Mouse (Mus musculus): ENCODE measurements around the gene Rabgap1l. TPM values are rescaled to one million over a fixed set of nuclear protein-coding genes. Genes with fewer than 3 reads are reported as not detected.

Rabgap1l gene
- total and polyA plus RNA-seq, 3 experiments: 19.0 to 68.4 (median 67.6) TPM

GRCm38 (mm10) chr1:160787164-160787563 lies 5.8 kb downstream of the Rabgap1l start:
- no peak for TF ChIP-seq CTCF (IDR thresholded peaks at IDR 0.05)
- TF ChIP-seq POLR2A (IDR thresholded peaks at IDR 0.05; ENCODE audit: insufficient read depth, low read depth, low read length): no peak
- no peak for TF ChIP-seq EP300 (IDR thresholded peaks at IDR 0.05; ENCODE audit: insufficient read depth, low read depth, low read length)
- peaks cover 7% of the 10 kb centered on the region; the same call in 1 of the 2 replicates for H3K36me3 ChIP-seq (ENCODE audit: control insufficient read depth, insufficient read depth, low read length)
- no peak for DNase-seq
- intact Hi-C loops (cut with DNase I): no loop called here
- no peak overlapping the region for H3K9ac ChIP-seq (ENCODE audit: low read depth, low read length)
- H3K4me1 ChIP-seq (ENCODE audit: control insufficient read depth, insufficient read depth, low read length): peaks cover 3% of the 10 kb centered on the region; the same call in 1 of the 2 replicates
- H3K79me2 ChIP-seq (replicated peaks; ENCODE audit: control insufficient read depth, insufficient read depth, low read length): peaks cover 3% of the 10 kb centered on the region
- H3K27me3 ChIP-seq (ENCODE audit: control insufficient read depth, insufficient read depth, low read length): no peaks in the 10 kb centered on the region
- whole genome bisulfite sequencing: 67% methylated on average over 3 of the region's 3 CpGs
- no peak overlapping the region for H3K27ac ChIP-seq
- H3K4me3 ChIP-seq: no peak overlapping the region

- no peak overlapping the region for H3K27ac ChIP-seq
Observed at GRCm38 (mm10) chr1:160786571-160786970, 6.4 kb downstream of the Rabgap1l start.

DNA sequence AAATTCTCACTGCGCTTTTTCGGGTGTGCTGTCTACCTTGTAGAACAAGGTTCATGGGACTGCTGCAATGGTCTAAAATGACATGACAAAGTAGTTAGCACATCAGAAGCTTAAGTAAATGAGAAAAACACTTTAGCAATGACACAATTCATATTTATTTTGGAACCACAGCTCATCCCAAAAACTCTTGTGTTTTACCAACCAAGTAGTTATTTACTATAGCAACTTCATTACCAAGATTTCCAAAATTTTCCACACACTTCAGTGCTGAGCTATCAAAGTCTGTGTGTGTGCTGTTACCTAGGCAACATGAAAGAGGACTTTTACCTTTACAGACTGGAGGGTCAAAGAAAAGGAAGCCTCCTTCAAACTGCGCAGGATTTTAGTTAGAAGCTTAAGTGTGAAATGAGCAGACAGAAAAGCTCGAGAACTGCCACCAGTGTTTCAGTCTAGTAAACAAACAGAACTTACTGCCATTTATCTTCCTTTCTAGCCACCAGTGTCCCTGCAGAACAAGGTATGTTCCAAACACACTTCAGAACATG lies 7.3 kb downstream of the Rabgap1l start:
- 76% methylated on average over 4 of the region's 4 CpGs for WGBS
- no peak for DNase-seq
- H3K4me1 ChIP-seq (ENCODE audit: control insufficient read depth, insufficient read depth, low read length): peaks cover 2% of the 10 kb centered on the region
- no peak overlapping the region for H3K9ac ChIP-seq (ENCODE audit: low read depth, low read length)
- peaks cover 3% of the 10 kb centered on the region for H3K79me2 ChIP-seq (replicated peaks; ENCODE audit: control insufficient read depth, insufficient read depth, low read length)
- no peaks in the 10 kb centered on the region for H3K27me3 ChIP-seq (ENCODE audit: control insufficient read depth, insufficient read depth, low read length)
- no peak overlapping the region for H3K4me3 ChIP-seq
- intact Hi-C loops (cut with DNase I): no loop called here
- peaks cover 7% of the 10 kb centered on the region; the same call in 1 of the 2 replicates for H3K36me3 ChIP-seq (ENCODE audit: control insufficient read depth, insufficient read depth, low read length)
- TF ChIP-seq EP300 (IDR thresholded peaks at IDR 0.05; ENCODE audit: insufficient read depth, low read depth, low read length) (no peak), POLR2A (IDR thresholded peaks at IDR 0.05; ENCODE audit: insufficient read depth, low read depth, low read length) (no peak)
- no peak overlapping the region for H3K27ac ChIP-seq

More at GRCm38 (mm10) chr1:160786571-160786970, 6.4 kb downstream of the Rabgap1l start:
- no peaks in the 10 kb centered on the region for H3K27me3 ChIP-seq (ENCODE audit: control insufficient read depth, insufficient read depth, low read length)
- intact Hi-C loops (cut with DNase I): no loop called here
- H3K9ac ChIP-seq (ENCODE audit: low read depth, low read length): no peak overlapping the region
- H3K36me3 ChIP-seq (ENCODE audit: control insufficient read depth, insufficient read depth, low read length): peaks cover 7% of the 10 kb centered on the region; the same call in 1 of the 2 replicates
- WGBS: 81% methylated on average over 3 of the region's 3 CpGs
- peaks cover 3% of the 10 kb centered on the region; the same call in 1 of the 2 replicates for H3K4me1 ChIP-seq (ENCODE audit: control insufficient read depth, insufficient read depth, low read length)
- TF ChIP-seq POLR2A (IDR thresholded peaks at IDR 0.05; ENCODE audit: insufficient read depth, low read depth, low read length) (no peak), EP300 (IDR thresholded peaks at IDR 0.05; ENCODE audit: insufficient read depth, low read depth, low read length) (no peak), CTCF (IDR thresholded peaks at IDR 0.05) (no peak)
- DNase-seq: no peak
- H3K4me3 ChIP-seq: no peak overlapping the region
- H3K79me2 ChIP-seq (replicated peaks; ENCODE audit: control insufficient read depth, insufficient read depth, low read length): peaks cover 3% of the 10 kb centered on the region

- TF ChIP-seq CTCF (IDR thresholded peaks at IDR 0.05) (no peak), POLR2A (IDR thresholded peaks at IDR 0.05; ENCODE audit: insufficient read depth, low read depth, low read length) (no peak), EP300 (IDR thresholded peaks at IDR 0.05; ENCODE audit: insufficient read depth, low read depth, low read length) (no peak)
- Histone ChIP-seq H3K36me3 (ENCODE audit: control insufficient read depth, insufficient read depth, low read length) (peaks cover 7% of the 10 kb centered on the region; the same call in 1 of the 2 replicates), H3K9ac (ENCODE audit: low read depth, low read length) (no peak overlapping the region), H3K4me1 (ENCODE audit: control insufficient read depth, insufficient read depth, low read length) (peaks cover 3% of the 10 kb centered on the region), H3K4me3 (no peak overlapping the region), H3K79me2 (replicated peaks; ENCODE audit: control insufficient read depth, insufficient read depth, low read length) (peaks cover 4% of the 10 kb centered on the region), H3K27me3 (ENCODE audit: control insufficient read depth, insufficient read depth, low read length) (no peaks in the 10 kb centered on the region), H3K27ac (no peak overlapping the region)
- no peak for DNase-seq
- intact Hi-C loops (cut with DNase I): no loop called here
- WGBS: 84% methylated on average over 1 of the region's 1 CpGs
Observed at GRCm38 (mm10) chr1:160784122-160784521, 8.9 kb downstream of the Rabgap1l start.

DNA sequence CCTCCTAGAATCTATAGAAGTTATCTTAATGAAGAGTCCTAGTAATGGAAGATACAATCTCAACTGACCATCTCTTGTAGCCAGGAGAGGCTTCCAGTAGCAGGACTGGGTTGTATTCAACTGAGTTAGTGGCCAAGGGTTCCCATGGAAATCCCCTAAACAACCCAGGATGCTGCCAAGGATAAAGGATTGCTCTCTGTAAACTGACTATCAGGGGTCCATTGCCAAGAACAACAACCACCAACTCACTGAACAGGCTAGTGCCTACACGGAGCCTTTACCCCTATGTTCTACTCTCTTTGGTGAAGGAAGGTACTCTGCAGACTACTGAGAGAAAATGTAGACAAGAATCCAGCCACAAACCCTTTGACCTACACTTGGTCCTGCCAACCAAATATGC lies 18.8 kb downstream of the Rabgap1l start:
- no peak overlapping the region for H3K27ac ChIP-seq
- H3K36me3 ChIP-seq (ENCODE audit: control insufficient read depth, insufficient read depth, low read length): no peaks in the 10 kb centered on the region
- intact Hi-C loops (cut with DNase I): no loop called here
- no peak overlapping the region for H3K9ac ChIP-seq (ENCODE audit: low read depth, low read length)
- no peaks in the 10 kb centered on the region for H3K27me3 ChIP-seq (ENCODE audit: control insufficient read depth, insufficient read depth, low read length)
- peaks cover 1% of the 10 kb centered on the region; the same call in 1 of the 2 replicates for H3K79me2 ChIP-seq (replicated peaks; ENCODE audit: control insufficient read depth, insufficient read depth, low read length)
- DNase-seq: no peak
- H3K4me1 ChIP-seq (ENCODE audit: control insufficient read depth, insufficient read depth, low read length): no peaks in the 10 kb centered on the region; the same call in 1 of the 2 replicates
- TF ChIP-seq EP300 (IDR thresholded peaks at IDR 0.05; ENCODE audit: insufficient read depth, low read depth, low read length) (no peak), POLR2A (IDR thresholded peaks at IDR 0.05; ENCODE audit: insufficient read depth, low read depth, low read length) (no peak), CTCF (IDR thresholded peaks at IDR 0.05) (no peak)
- no peak overlapping the region for H3K4me3 ChIP-seq
- WGBS: 43% methylated on average over 1 of the region's 1 CpGs

DNA sequence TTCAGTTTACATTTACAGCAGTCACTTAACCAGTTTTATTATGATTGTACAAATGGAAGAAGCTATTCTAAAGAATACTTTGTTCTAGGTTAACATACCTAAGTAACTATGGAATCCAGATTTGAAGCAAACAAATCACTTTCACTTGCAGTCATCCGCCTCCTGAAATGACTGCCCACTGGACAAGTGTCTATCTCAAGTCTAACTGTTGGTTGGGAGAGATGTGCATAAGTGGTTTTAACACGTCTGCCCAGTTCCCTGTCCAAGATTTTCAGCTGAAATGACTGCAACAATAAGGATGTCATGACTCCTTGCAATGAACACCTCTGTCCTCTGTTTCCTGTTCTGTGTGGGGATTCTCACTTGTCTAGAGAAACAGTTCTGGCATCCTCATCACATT lies 27.4 kb downstream of the Rabgap1l start:
- 64% methylated on average over 2 of the region's 2 CpGs for WGBS
- H3K27me3 ChIP-seq (ENCODE audit: control insufficient read depth, insufficient read depth, low read length): no peaks in the 10 kb centered on the region
- H3K4me1 ChIP-seq (ENCODE audit: control insufficient read depth, insufficient read depth, low read length): no peaks in the 10 kb centered on the region
- no peak for DNase-seq
- no peak overlapping the region for H3K27ac ChIP-seq
- no peak overlapping the region for H3K9ac ChIP-seq (ENCODE audit: low read depth, low read length)
- H3K4me3 ChIP-seq: no peak overlapping the region
- TF ChIP-seq POLR2A (IDR thresholded peaks at IDR 0.05; ENCODE audit: insufficient read depth, low read depth, low read length): no peak
- TF ChIP-seq CTCF (IDR thresholded peaks at IDR 0.05): no peak
- no peak for TF ChIP-seq EP300 (IDR thresholded peaks at IDR 0.05; ENCODE audit: insufficient read depth, low read depth, low read length)
- no peaks in the 10 kb centered on the region for H3K36me3 ChIP-seq (ENCODE audit: control insufficient read depth, insufficient read depth, low read length)
- intact Hi-C loops (cut with DNase I): no loop called here
- 0 out of 2 replicates have a peak, but pooled peaks cover 1% of the 10 kb centered on the region for H3K79me2 ChIP-seq (replicated peaks; ENCODE audit: control insufficient read depth, insufficient read depth, low read length)
